Mouse (Mus musculus): ENCODE data around the gene Serpine3. TPM values are rescaled to one million over a fixed set of nuclear protein-coding genes. Genes with fewer than 3 reads are reported as not detected.

The Serpine3 gene
- not detected in 2 replicates for polyA plus RNA-seq (2012; rRNA removed; ENCODE audit: low replicate concordance)

GRCm38 (mm10) chr14:62663367-62663766 is at the start of gene Serpine3:
Gene Serpine3, plus strand, starts transcription at chr14:62663667.

Other genes with a start within 250 kb of the Serpine3 start
- gene Gucy1b2, start 207.4 kb upstream of the Serpine3 start, polyA plus RNA-seq (2012; rRNA removed; ENCODE audit: low replicate concordance), result not detected in 2 replicates
- gene Fam124a, start 107.9 kb upstream of the Serpine3 start, polyA plus RNA-seq (2012; rRNA removed; ENCODE audit: low replicate concordance), result 22.8 and 27.7 TPM in 2 replicates
- not detected in 2 replicates for gene Gm4131, start 96.7 kb upstream of the Serpine3 start, polyA plus RNA-seq (2012; rRNA removed; ENCODE audit: low replicate concordance)
- gene Ints6, start 97.5 kb downstream of the Serpine3 start, polyA plus RNA-seq (2012; rRNA removed; ENCODE audit: low replicate concordance), result 4.2 and 8.5 TPM in 2 replicates
- 9.6 and 14.3 TPM in 2 replicates for gene Wdfy2, start 174.0 kb downstream of the Serpine3 start, polyA plus RNA-seq (2012; rRNA removed; ENCODE audit: low replicate concordance)